In genomic region chr8:123233760-123234159, GRCm38 (mm10) we compare ENCODE assay signal across 20 mouse cellular contexts. TPM values are rescaled to one million over a fixed set of nuclear protein-coding genes. Genes with fewer than 3 reads are reported as not detected.
A peak's percentile ranks its signal among the peaks of the same experiment; 100 is the strongest.
DNase-seq lines count a peak whose midpoint lies in the region; ATAC-seq and TF ChIP-seq lines count a peak whose summit lies in the region.
"Had no signal": no experiment of that assay in that cellular context is flagged by ENCODE, and none has a peak within 500 bp of the region (broad histone marks: within the 10 kb centered on the region; RNA-seq: fewer than 3 reads in every experiment).

No protein-coding gene starts in this region.

- no peak overlapping the region for H3K4me2 ChIP-seq in myocyte (ENCODE audit: low read depth)
- H3K4me2 ChIP-seq: embryonic facial prominence, embryonic 15.5 days; forebrain, embryonic 15.5 days; heart, embryonic 12.5 days had no signal

- H3K27me3 ChIP-seq in cerebellum, adult 2 months (ENCODE audit: control insufficient read depth, insufficient read depth, low read length): no peaks in the 10 kb centered on the region
- H3K27me3 ChIP-seq in myocyte (ENCODE audit: control insufficient read depth, insufficient read depth, insufficient read length): no peaks in the 10 kb centered on the region

- WGBS in cerebellum, adult 2 months: 45% methylated on average over 11 of the region's 11 CpGs

- DNase-seq in cerebellum, adult 2 months: peak in 1 of 2 experiments; percentile 36
- DNase-seq in layer of hippocampus, adult 2 months (ENCODE audit: low spot score in 2 of 2): no peak
- no peak for DNase-seq in layer of hippocampus, postnatal 14 days (ENCODE audit: low spot score in 2 of 2)
- DNase-seq in right cerebral cortex, postnatal 25 days: peak; percentile 33
- no peak for DNase-seq in right cerebral cortex, postnatal 36 days (ENCODE audit: low spot score in 2 of 2)
- no peak for DNase-seq in natural killer cell, adult 2 months (ENCODE audit: low spot score in 2 of 2)
- DNase-seq: adrenal gland, postnatal 10 days; B cell, adult 2 months; cerebellum, adult 11-12 months; cerebellum, adult 9-11 months; cerebellum, postnatal 36 days had no signal

- no peak overlapping the region for H3K27ac ChIP-seq in cerebellum, adult 2 months (ENCODE audit: insufficient read depth, low read length)
- H3K27ac ChIP-seq in layer of hippocampus, adult 2 months: peak overlapping the region; percentile 97
- H3K27ac ChIP-seq: embryonic facial prominence, embryonic 15.5 days; forebrain, embryonic 10.5 days; forebrain, embryonic 15.5 days; hindbrain, postnatal 0 days had no signal

- H3ac ChIP-seq in myocyte (ENCODE audit: control insufficient read depth, insufficient read length): no peak overlapping the region

- no peak for TF ChIP-seq CTCF in cerebellum, adult 2 months (IDR thresholded peaks at IDR 0.05; ENCODE audit: borderline replicate concordance, insufficient read depth, low read depth, low read length)
- no peak for TF ChIP-seq CTCF in layer of hippocampus, adult 2 months (conservative IDR thresholded peaks at IDR 0.05)

- no peaks in the 10 kb centered on the region for H3K79me2 ChIP-seq in myocyte (ENCODE audit: control insufficient read depth, insufficient read depth)

- peak overlapping the region; percentile 9 for H3K4me3 ChIP-seq in cerebellum, adult 2 months (replicated peaks; ENCODE audit: insufficient read depth, low read depth, low read length)
- H3K4me3 ChIP-seq in layer of hippocampus, adult 2 months: peak overlapping the region; percentile 88
- no peak overlapping the region for H3K4me3 ChIP-seq in myocyte
- H3K4me3 ChIP-seq: embryonic facial prominence, embryonic 15.5 days; erythroblast, embryonic 14.5 days; forebrain, embryonic 10.5 days; forebrain, embryonic 15.5 days; heart, embryonic 12.5 days had no signal

- TF ChIP-seq POLR2A in cerebellum, adult 2 months (IDR thresholded peaks at IDR 0.05; ENCODE audit: borderline replicate concordance, insufficient read depth, low read length): no peak
- no peak for TF ChIP-seq POLR2A in myocyte (IDR thresholded peaks at IDR 0.05; ENCODE audit: insufficient read length, low read depth)

- H3K36me3 ChIP-seq in myocyte (ENCODE audit: control insufficient read depth, insufficient read depth): no peaks in the 10 kb centered on the region

- ATAC-seq in cerebellum, adult (ENCODE audit: insufficient number of reproducible peaks, low FRiP score, low TSS enrichment): no peak
- ATAC-seq: CD4-positive, CD25-positive, alpha-beta regulatory T cell, adult 4 months; forebrain, embryonic 15.5 days; hindbrain, postnatal 0 days had no signal

- H3K4me1 ChIP-seq in cerebellum, adult 2 months (ENCODE audit: control insufficient read depth, insufficient read depth, low read length): peaks cover 16% of the 10 kb centered on the region

TF ChIP-seq in myocyte, 11 proteins besides CTCF, POLR2A, EP300 and RAD21:
- TF ChIP-seq MYOD1 (IDR thresholded peaks at IDR 0.05; ENCODE audit: control insufficient read depth in 1 of 3, insufficient read length in 2 of 3, low read depth in 2 of 3): no peak
- peak; percentile 3 for TF ChIP-seq POLR2AphosphoS2 (IDR thresholded peaks at IDR 0.05; ENCODE audit: insufficient read length, low read depth)
- no peak for TF ChIP-seq E2F4 (IDR thresholded peaks at IDR 0.05; ENCODE audit: insufficient read depth)
- TF ChIP-seq CEBPB (IDR thresholded peaks at IDR 0.05; ENCODE audit: insufficient read depth, poor library complexity, severe bottlenecking): no peak
- no peak for TF ChIP-seq MYOG (IDR thresholded peaks at IDR 0.05; ENCODE audit: control insufficient read depth in 1 of 3, insufficient read depth in 1 of 3, insufficient read length in 2 of 3, low read depth in 2 of 3)

RNA-seq across cellular contexts. Expression of gene Spata2l, which starts 2.3 kb away (rescaled TPM):
- polyA plus RNA-seq in cerebellum, adult 2 months (2012; rRNA removed): 18.5 and 22.1 TPM in 2 replicates
- total RNA-seq in layer of hippocampus, adult 2 months (2021): 10 to 100 TPM; 71.4 to 75.0 TPM
- 100 to 1,000 TPM; 106 to 111 TPM for total RNA-seq in layer of hippocampus, postnatal 14 days (2021)
- 1.1 TPM for polyA plus RNA-seq in myocyte (2012; fragmentation: generic; extraction: Trizol)

RNA-seq across cellular contexts. Expression of gene Cdk10, which starts 9.1 kb away (rescaled TPM):
- polyA plus RNA-seq in cerebellum, adult 2 months (2012; rRNA removed): 92.1 and 97.0 TPM in 2 replicates
- 10 to 100 TPM; 93.9 to 98.8 TPM for total RNA-seq in layer of hippocampus, adult 2 months (2021)
- total RNA-seq in layer of hippocampus, postnatal 14 days (2021): 10 to 100 TPM; 74.0 to 82.4 TPM
- 31.0 TPM for polyA plus RNA-seq in myocyte (2012; fragmentation: generic; extraction: Trizol)

RNA-seq across cellular contexts. Expression of gene Zfp276, which starts 20.2 kb away (rescaled TPM):
- 33.5 and 36.8 TPM in 2 replicates for polyA plus RNA-seq in cerebellum, adult 2 months (2012; rRNA removed)
- 10 to 100 TPM; 20.3 to 24.8 TPM for total RNA-seq in layer of hippocampus, adult 2 months (2021)
- total RNA-seq in layer of hippocampus, postnatal 14 days (2021): 10 to 100 TPM; 22.4 to 23.3 TPM
- 12.1 TPM for polyA plus RNA-seq in myocyte (2012; fragmentation: generic; extraction: Trizol)

RNA-seq across cellular contexts. Expression of gene Vps9d1, which starts 20.4 kb away (rescaled TPM):
- 83.7 and 86.7 TPM in 2 replicates for polyA plus RNA-seq in cerebellum, adult 2 months (2012; rRNA removed)
- 10 to 100 TPM; 59.5 to 70.3 TPM for total RNA-seq in layer of hippocampus, adult 2 months (2021)
- total RNA-seq in layer of hippocampus, postnatal 14 days (2021): 10 to 100 TPM; 56.3 to 58.0 TPM
- polyA plus RNA-seq in myocyte (2012; fragmentation: generic; extraction: Trizol): 12.7 TPM

RNA-seq across cellular contexts. Expression of gene Spata33, which starts 21.1 kb away (rescaled TPM):
- 6.4 TPM in 2 replicates for polyA plus RNA-seq in cerebellum, adult 2 months (2012; rRNA removed)
- total RNA-seq in layer of hippocampus, adult 2 months (2021): 1 to 10 TPM; 6.5 to 7.1 TPM
- total RNA-seq in layer of hippocampus, postnatal 14 days (2021): 10 to 100 TPM in 1 of 2 experiments, 1 to 10 TPM in 1; 9.5 to 10.6 TPM
- 2.5 TPM for polyA plus RNA-seq in myocyte (2012; fragmentation: generic; extraction: Trizol)
- polyA plus RNA-seq: CD4-positive, CD25-positive, alpha-beta regulatory T cell, adult 4 months had no signal
